Mouse (Mus musculus) neural tube, embryonic 14.5 days (tissue): ENCODE results near the gene Adam19. TPM values are rescaled to one million over a fixed set of nuclear protein-coding genes. Genes with fewer than 3 reads are reported as not detected.

Experiments used
- ATAC-seq: fragments of 200-750 bp; cut with Nextera tagmentation; 2 replicates; pipeline ENCODE4 v1.8.0; 2017; ENCODE audit warnings: low read depth, mild to moderate bottlenecking, moderate TSS enrichment, moderate library complexity
- H3K27ac ChIP-seq: fragments of 300-500 bp; sonication (generic); 2 replicates; pipeline ENCODE4 v1.5.1; 2014; ENCODE audit warnings: low read depth, mild to moderate bottlenecking, control low read depth, low read length, moderate library complexity, mixed read lengths
- H3K27me3 ChIP-seq: fragments of 300-500 bp; sonication (generic); 2 replicates; pipeline ENCODE4 v1.6.1; 2014; ENCODE audit warnings: low read length; ENCODE audit not compliant: control insufficient read depth, insufficient read depth
- H3K36me3 ChIP-seq: fragments of 300-500 bp; sonication (generic); 2 replicates; pipeline ENCODE4 v1.6.1; 2014; ENCODE audit warnings: low read length, mixed read lengths; ENCODE audit not compliant: control insufficient read depth, insufficient read depth
- H3K4me1 ChIP-seq: fragments of 300-500 bp; sonication (generic); 2 replicates; pipeline ENCODE4 v1.6.1; 2014; ENCODE audit warnings: low read length; ENCODE audit not compliant: control insufficient read depth, insufficient read depth
- H3K4me2 ChIP-seq: fragments of 300-500 bp; sonication (generic); 2 replicates; pipeline ENCODE4 v1.6.1; 2014; ENCODE audit warnings: mild to moderate bottlenecking, low read depth, low read length, control low read depth
- H3K4me3 ChIP-seq: fragments of 300-500 bp; sonication (generic); 2 replicates; pipeline ENCODE4 v1.5.1; 2014; ENCODE audit warnings: low read depth, low read length, control low read depth, mixed read lengths
- H3K9ac ChIP-seq: fragments of 300-500 bp; sonication (generic); replicated peaks from 2 replicates; pipeline ENCODE4 v1.6.1; 2014; ENCODE audit warnings: low read depth, mild to moderate bottlenecking, control low read depth, low read length, mixed read lengths
- H3K9me3 ChIP-seq: fragments of 300-500 bp; sonication (generic); 2 replicates; pipeline ENCODE4 v1.6.1; 2016; ENCODE audit warnings: low read length; ENCODE audit not compliant: control insufficient read depth
- WGBS: fragments of 180-500 bp; shearing (Covaris S2); extraction: QIAGEN DNeasy Blood & Tissue Kit; methylation state at CpG from one replicate; pipeline ENCODE4 v1.1.7; 2014; 5-methylcytosine and 5-hydroxymethylcytosine counted together
- polyA plus RNA-seq: library from polyadenylated mRNA; unstranded; fragments of >200 nt; fragmentation: Nextera tagmentation; extraction: Ambion mirVana; gene quantifications from 2 replicates; pipeline ENCODE4 v1.2.1, GENCODE M21; 2014

Gene Adam19
- polyA plus RNA-seq, 1 experiment from 2014 or later = 13.8 TPM

DNA sequence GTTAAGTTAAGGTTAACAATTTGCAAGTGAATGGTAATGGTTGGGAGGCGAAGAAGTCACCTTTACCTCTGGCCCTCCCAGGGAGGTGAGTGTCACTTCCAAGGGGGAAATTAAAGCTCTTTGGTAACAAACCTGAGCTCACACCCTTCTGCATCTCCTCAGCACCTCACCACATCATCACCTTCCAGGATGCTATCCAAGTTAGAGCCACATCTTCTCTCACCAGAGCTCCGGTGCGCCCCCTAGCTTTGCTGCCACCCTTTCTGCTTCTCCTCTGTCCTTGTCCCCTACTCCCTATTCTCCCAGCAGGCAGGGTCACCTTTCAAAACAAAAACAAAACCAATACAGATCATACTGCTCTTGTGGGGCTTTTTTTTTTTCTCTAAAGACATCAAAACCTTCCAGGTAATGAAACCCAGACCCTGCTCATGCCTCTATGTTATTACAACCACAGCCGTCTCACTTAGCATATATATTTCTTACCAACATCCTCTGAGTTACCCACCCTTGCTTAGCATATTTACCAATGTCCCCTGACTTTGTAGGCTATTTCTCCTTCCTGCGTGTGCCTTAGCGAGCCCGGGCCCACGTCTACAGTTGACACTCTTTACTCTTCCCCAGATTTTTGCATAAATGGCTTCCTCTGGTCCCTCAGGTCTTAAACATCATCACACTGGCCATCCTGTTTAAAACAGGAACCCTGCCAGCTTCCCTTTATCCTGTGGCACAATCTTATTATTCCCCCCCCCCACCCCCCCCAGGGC is 4.3 kb downstream of the Adam19 start:
- H3K27ac ChIP-seq = no peak overlapping the region
- 75% methylated on average over 8 of the region's 8 CpGs for WGBS

DNA sequence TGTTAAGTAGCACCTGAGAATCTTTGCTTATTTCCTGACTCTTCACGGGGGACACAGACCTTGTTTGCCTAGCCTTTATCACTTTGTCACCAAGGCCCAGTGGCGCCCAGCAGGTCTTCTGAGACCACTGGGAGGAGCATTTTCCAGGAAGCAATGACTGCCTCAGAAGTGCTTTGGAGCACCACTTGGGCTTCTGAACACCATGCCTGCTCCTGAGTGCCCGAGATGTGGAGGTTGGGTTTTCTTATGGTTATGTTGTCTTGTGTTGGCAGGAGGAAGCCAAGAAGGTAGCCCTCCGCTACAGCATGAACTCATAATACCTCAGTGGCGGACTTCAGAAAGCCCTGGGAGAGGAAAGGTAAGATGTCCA is 4.8 kb downstream of the Adam19 start:
- Histone ChIP-seq H3K9ac (no peak overlapping the region), H3K36me3 (peaks cover 7% of the 10 kb centered on the region; the same call in 1 of the 2 replicates), H3K27ac (no peak overlapping the region), H3K4me1 (peaks cover 7% of the 10 kb centered on the region; the same call in 1 of the 2 replicates), H3K27me3 (no peaks in the 10 kb centered on the region), H3K4me2 (no peak overlapping the region), H3K4me3 (no peak overlapping the region), H3K9me3 (no peaks in the 10 kb centered on the region)
- ATAC-seq = no peak
- WGBS = 82% methylated on average over 5 of the region's 5 CpGs

More for the DNA sequence above, 4.3 kb downstream of the Adam19 start:
- Histone ChIP-seq H3K27me3 (no peaks in the 10 kb centered on the region), H3K9ac (no peak overlapping the region), H3K4me2 (no peak overlapping the region), H3K36me3 (peaks cover 6% of the 10 kb centered on the region; the same call in 1 of the 2 replicates), H3K9me3 (no peaks in the 10 kb centered on the region), H3K4me3 (no peak overlapping the region), H3K4me1 (peaks cover 5% of the 10 kb centered on the region; the same call in 1 of the 2 replicates)
- no peak for ATAC-seq

DNA sequence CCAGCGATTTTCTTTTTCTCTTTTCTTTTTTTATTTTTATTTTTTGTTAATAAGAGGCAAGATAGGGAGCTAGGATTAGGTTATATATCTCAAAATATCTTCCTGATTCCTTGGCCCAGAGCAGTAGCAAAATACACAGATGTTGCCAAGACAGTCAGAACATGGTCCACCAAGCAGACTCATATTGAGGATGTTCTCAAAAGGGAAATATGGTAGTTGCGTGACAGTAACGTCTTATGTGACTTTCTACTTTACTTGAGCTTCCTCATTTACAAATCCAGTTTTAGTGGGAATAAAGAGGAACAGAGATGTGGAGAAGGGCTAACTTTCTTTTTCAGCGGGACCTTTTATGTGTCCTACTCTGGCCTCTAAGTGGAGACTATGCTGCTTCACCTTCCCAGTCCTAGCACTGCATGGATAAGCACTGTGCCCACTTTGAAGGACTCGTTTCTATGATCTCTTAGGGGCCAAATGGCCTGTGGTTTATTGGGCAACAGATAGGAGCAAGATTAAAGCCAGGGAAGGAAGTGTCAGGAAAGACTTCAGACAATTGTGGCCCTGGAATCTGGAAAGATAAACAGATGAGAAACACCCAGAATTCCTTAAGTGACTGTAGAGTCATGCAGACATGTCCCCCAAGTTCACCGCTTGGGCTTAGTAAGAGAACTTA is 6.1 kb downstream of the Adam19 start:
- WGBS = 82% methylated on average over 6 of the region's 6 CpGs
- H3K9me3 ChIP-seq = no peaks in the 10 kb centered on the region
- no peak overlapping the region for H3K4me2 ChIP-seq
- no peaks in the 10 kb centered on the region for H3K27me3 ChIP-seq
- peaks cover 7% of the 10 kb centered on the region; the same call in 1 of the 2 replicates for H3K4me1 ChIP-seq
- H3K9ac ChIP-seq = no peak overlapping the region
- no peak overlapping the region for H3K27ac ChIP-seq
- H3K36me3 ChIP-seq = peaks cover 7% of the 10 kb centered on the region; the same call in 1 of the 2 replicates
- no peak for ATAC-seq
- H3K4me3 ChIP-seq = no peak overlapping the region

DNA sequence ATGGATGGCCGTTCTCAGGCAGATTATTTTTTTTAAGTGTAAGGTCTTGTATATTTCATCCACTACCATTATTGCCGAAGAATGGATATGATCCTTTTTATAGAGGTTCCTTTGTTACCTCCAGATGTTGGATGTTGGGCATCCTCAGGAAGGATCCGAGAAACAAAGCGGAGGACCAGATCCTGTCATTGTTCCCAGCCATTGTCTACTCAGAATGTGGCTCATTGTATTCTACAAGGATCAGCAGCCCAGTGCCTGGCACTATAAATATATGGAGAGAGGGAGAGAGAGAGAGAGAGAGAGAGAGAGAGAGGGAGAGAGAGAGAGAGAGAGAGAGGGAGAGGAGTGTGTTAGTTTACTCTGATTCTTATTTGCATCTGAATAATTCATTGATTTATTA is 6.8 kb downstream of the Adam19 start:
- WGBS = 61% methylated on average over 4 of the region's 4 CpGs
- H3K9ac ChIP-seq = no peak overlapping the region
- no peak for ATAC-seq

GRCm38 (mm10) chr11:46062993-46063731 is 7.4 kb downstream of the Adam19 start:
- 64% methylated on average over 9 of the region's 9 CpGs for WGBS
- H3K36me3 ChIP-seq = peaks cover 7% of the 10 kb centered on the region; the same call in 1 of the 2 replicates
- no peaks in the 10 kb centered on the region for H3K9me3 ChIP-seq
- no peak overlapping the region for H3K4me3 ChIP-seq
- no peak for ATAC-seq
- no peak overlapping the region for H3K4me2 ChIP-seq
- H3K27me3 ChIP-seq = no peaks in the 10 kb centered on the region
- peaks cover 7% of the 10 kb centered on the region; the same call in 1 of the 2 replicates for H3K4me1 ChIP-seq
- no peak overlapping the region for H3K27ac ChIP-seq
- H3K9ac ChIP-seq = no peak overlapping the region

More for the DNA sequence above, 6.8 kb downstream of the Adam19 start:
- Histone ChIP-seq H3K36me3 (peaks cover 7% of the 10 kb centered on the region; the same call in 1 of the 2 replicates), H3K27me3 (no peaks in the 10 kb centered on the region), H3K9me3 (no peaks in the 10 kb centered on the region), H3K27ac (no peak overlapping the region), H3K4me2 (no peak overlapping the region), H3K4me3 (no peak overlapping the region), H3K4me1 (peaks cover 7% of the 10 kb centered on the region; the same call in 1 of the 2 replicates)

DNA sequence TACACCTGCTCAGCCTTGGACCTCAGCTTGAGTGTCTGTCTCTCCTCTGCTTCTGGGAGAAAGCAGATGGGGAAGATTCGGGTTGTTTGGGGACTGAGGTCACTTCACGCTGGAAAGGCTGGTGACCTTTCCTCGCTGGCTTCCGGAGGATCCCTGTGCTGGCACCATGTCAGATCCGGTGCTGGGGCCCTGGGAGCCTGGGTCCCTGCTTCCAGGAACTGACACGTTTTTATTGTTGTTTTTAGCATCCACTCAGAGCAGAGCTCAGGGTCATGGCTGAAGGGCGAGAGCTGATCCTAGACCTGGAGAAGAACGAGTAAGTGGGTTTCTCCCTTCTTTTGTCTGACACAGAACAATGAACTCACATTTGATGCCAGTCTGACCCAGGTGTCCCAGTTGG is 9.0 kb downstream of the Adam19 start:
- H3K4me3 ChIP-seq = no peak overlapping the region
- no peak for ATAC-seq
- H3K9me3 ChIP-seq = no peaks in the 10 kb centered on the region
- WGBS = 61% methylated on average over 8 of the region's 8 CpGs
- no peak overlapping the region for H3K4me2 ChIP-seq
- no peak overlapping the region for H3K27ac ChIP-seq
- H3K4me1 ChIP-seq = peaks cover 7% of the 10 kb centered on the region; the same call in 1 of the 2 replicates
- H3K27me3 ChIP-seq = no peaks in the 10 kb centered on the region
- H3K36me3 ChIP-seq = peaks cover 7% of the 10 kb centered on the region; the same call in 1 of the 2 replicates
- no peak overlapping the region for H3K9ac ChIP-seq

DNA sequence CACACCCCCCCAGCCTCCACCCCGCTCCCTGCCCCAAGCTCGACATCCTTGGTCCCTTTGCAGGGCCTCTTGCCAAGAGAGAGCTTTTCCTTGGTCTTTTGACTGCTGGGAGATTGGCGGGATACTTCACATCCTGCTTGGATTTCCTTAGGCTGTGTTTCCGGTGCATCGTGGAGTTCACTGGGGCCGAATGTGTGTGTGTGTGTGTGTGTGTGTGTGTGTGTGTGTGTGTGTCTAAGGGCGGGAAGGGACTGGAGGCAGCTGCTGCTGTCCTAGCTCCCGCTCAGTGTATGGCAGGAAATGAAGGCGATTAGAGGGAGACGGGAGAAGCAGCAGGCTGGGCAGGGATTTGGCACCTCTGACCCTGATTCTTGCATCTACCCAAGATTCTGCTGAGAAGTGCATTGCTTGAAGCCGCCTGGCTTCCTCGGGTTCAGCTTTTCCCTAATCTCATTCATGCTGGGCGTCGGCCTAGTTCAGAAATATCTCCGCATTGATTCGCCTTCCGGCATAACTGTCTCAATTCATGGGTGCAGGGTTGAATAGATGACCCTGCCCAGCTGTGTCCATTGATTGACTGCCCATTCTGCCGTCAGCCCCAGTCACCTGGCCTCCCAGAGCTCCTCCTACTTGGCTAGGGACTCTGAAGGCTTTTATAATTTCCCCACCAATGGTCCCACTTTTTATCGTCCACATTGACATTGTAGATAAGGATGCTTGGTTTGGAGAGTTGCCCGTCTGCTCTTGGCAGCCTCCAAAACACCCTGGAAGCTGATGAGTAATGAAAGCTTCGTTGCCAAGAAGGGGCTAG is 9.6 kb downstream of the Adam19 start:
- Histone ChIP-seq H3K27ac (no peak overlapping the region), H3K27me3 (no peaks in the 10 kb centered on the region), H3K4me2 (no peak overlapping the region), H3K4me3 (no peak overlapping the region), H3K4me1 (peaks cover 7% of the 10 kb centered on the region; the same call in 1 of the 2 replicates), H3K36me3 (peaks cover 7% of the 10 kb centered on the region; the same call in 1 of the 2 replicates), H3K9me3 (no peaks in the 10 kb centered on the region), H3K9ac (no peak overlapping the region)
- WGBS = 57% methylated on average over 21 of the region's 21 CpGs
- peak; percentile 25; the same call in 1 of the 2 replicates for ATAC-seq

GRCm38 (mm10) chr11:46067371-46068060 is 11.7 kb downstream of the Adam19 start:
- Histone ChIP-seq H3K27me3 (no peaks in the 10 kb centered on the region), H3K9me3 (no peaks in the 10 kb centered on the region), H3K4me3 (no peak overlapping the region), H3K36me3 (peaks cover 3% of the 10 kb centered on the region; the same call in 1 of the 2 replicates), H3K27ac (no peak overlapping the region), H3K9ac (no peak overlapping the region), H3K4me1 (peaks cover 7% of the 10 kb centered on the region; the same call in 1 of the 2 replicates), H3K4me2 (no peak overlapping the region)
- no peak for ATAC-seq
- 94% methylated on average over 10 of the region's 10 CpGs for WGBS
